Mouse (Mus musculus): Measurements from ENCODE around the gene Zfp160. TPM values are rescaled to one million over a fixed set of nuclear protein-coding genes. Genes with fewer than 3 reads are reported as not detected.
"Not testable (repeated sequence)": the region's sequence is repeated elsewhere in the genome, so short reads cannot be mapped to it uniquely, and the experiment has no call there.

The Zfp160 gene
- polyA plus RNA-seq, 1 experiment, result 19.4 TPM

DNA sequence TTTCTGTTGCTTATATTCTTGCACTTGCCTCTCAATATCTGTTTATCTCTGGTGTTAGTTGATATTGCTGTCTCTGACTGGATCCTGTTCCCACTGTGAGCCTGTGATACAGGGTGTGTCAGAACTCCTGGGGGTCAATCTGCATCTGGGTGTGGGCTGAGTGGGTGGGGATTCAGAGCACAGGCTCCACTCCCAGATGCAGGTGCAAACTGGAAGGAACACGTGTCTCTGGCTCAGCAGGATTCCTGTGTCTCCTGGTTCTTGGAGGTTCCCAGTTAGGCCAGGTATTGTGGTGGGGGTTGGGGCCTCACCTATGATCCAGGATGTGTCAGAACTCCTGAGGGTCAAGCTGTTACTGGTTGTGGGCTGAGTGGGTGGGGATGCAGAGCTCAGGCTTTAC lies 56.8 kb downstream of the Zfp160 start:
- TF ChIP-seq CTCF (IDR thresholded peaks at IDR 0.05; ENCODE audit: low read depth, low read length) (no peak), POLR2A (IDR thresholded peaks at IDR 0.05; ENCODE audit: insufficient read depth, low read length) (no peak), EP300 (IDR thresholded peaks at IDR 0.05; ENCODE audit: insufficient read depth, low read depth, low read length) (peak; percentile 97)
- no peak overlapping the region for H3K27ac ChIP-seq (ENCODE audit: insufficient read depth, low read length)
- no peaks in the 10 kb centered on the region for H3K27me3 ChIP-seq (ENCODE audit: control insufficient read depth, insufficient read depth, low read length, poor library complexity, severe bottlenecking)

DNA sequence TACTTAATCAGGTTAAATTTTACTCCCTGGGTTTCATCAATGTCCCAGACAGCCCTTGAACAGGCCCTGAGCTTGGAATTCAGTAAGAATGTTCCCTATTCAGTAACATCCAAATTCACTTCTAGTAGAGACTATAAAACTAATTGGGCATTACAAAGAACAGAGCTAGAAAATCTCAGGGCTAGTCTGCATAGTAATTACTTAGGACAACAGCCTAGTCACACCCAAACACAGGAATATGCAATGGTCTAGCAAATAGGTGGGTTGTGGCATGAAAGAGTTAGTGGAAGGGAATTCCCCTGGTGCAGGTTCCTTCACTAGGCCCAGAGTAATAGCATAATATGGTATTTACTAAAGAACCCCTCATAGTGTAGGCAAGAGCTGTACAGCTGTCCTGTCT lies 58.3 kb downstream of the Zfp160 start:
- Histone ChIP-seq H3K27me3 (ENCODE audit: control insufficient read depth, insufficient read depth, low read length, poor library complexity, severe bottlenecking) (no peaks in the 10 kb centered on the region), H3K9me3 (replicated peaks; ENCODE audit: control insufficient read depth, insufficient read depth, low read length, poor library complexity, severe bottlenecking) (no peaks in the 10 kb centered on the region), H3K27ac (ENCODE audit: insufficient read depth, low read length) (no peak overlapping the region), H3K4me3 (ENCODE audit: low read depth, low read length) (no peak overlapping the region), H3K9ac (ENCODE audit: low read depth, poor library complexity, severe bottlenecking) (no peak overlapping the region), H3K36me3 (ENCODE audit: control insufficient read depth, insufficient read depth, low read length, poor library complexity, severe bottlenecking) (no peaks in the 10 kb centered on the region), H3K4me1 (ENCODE audit: control insufficient read depth, insufficient read depth, low read length) (peaks cover 2% of the 10 kb centered on the region)
- TF ChIP-seq CTCF (IDR thresholded peaks at IDR 0.05; ENCODE audit: low read depth, low read length) (no peak), POLR2A (IDR thresholded peaks at IDR 0.05; ENCODE audit: insufficient read depth, low read length) (no peak), EP300 (IDR thresholded peaks at IDR 0.05; ENCODE audit: insufficient read depth, low read depth, low read length) (no peak)

More for the DNA sequence above, 56.8 kb downstream of the Zfp160 start:
- Histone ChIP-seq H3K36me3 (ENCODE audit: control insufficient read depth, insufficient read depth, low read length, poor library complexity, severe bottlenecking) (no peaks in the 10 kb centered on the region), H3K4me3 (ENCODE audit: low read depth, low read length) (no peak overlapping the region), H3K9me3 (replicated peaks; ENCODE audit: control insufficient read depth, insufficient read depth, low read length, poor library complexity, severe bottlenecking) (no peaks in the 10 kb centered on the region), H3K4me1 (ENCODE audit: control insufficient read depth, insufficient read depth, low read length) (peaks cover 2% of the 10 kb centered on the region), H3K9ac (ENCODE audit: low read depth, poor library complexity, severe bottlenecking) (no peak overlapping the region)

DNA sequence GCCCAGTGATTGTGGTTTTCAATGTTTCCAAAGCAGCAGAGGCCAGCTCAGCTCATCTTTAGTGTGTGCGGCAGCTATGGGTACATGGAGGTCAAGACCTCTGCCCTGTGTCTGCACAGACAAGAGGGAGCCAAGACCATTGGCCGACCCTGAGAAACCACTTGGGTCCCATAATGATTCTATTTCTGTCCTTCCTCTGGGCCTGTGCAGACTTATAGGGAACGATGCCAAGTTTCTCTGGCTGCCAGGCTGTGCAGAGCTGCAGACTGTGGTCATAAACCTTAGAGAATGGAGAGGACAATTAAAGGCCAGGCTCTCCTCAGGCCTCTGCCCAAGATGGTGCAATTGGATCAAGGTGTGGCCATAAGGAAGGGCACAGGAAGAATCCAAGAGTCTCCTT lies 60.7 kb downstream of the Zfp160 start:
- H3K9ac ChIP-seq (ENCODE audit: low read depth, poor library complexity, severe bottlenecking); H3K27ac ChIP-seq (ENCODE audit: insufficient read depth, low read length); H3K4me3 ChIP-seq (ENCODE audit: low read depth, low read length); H3K4me1 ChIP-seq (ENCODE audit: control insufficient read depth, insufficient read depth, low read length); H3K27me3 ChIP-seq (ENCODE audit: control insufficient read depth, insufficient read depth, low read length, poor library complexity, severe bottlenecking); H3K36me3 ChIP-seq (ENCODE audit: control insufficient read depth, insufficient read depth, low read length, poor library complexity, severe bottlenecking); H3K9me3 ChIP-seq (replicated peaks; ENCODE audit: control insufficient read depth, insufficient read depth, low read length, poor library complexity, severe bottlenecking): not testable (repeated sequence)

DNA sequence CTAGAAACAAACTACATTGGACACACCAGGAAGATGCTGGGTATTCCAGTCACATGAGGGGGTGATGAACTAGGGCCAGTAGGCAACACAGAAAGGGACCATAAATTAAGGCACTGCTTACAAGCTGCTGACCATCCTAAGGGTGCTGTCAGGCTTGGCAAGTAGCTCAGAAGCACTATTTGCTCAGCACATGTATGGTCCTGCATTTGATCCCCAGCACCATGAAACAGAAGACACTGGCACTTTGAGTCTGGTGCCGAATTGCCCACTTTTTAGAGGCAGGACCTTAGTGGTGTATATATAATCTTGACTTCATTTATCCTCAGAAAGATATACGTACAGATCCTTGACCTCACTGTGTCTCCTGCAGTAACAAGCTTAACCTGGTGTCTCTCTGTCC lies 62.3 kb downstream of the Zfp160 start:
- not testable (repeated sequence) for H3K4me3 ChIP-seq (ENCODE audit: low read depth, low read length); H3K27me3 ChIP-seq (ENCODE audit: control insufficient read depth, insufficient read depth, low read length, poor library complexity, severe bottlenecking); H3K36me3 ChIP-seq (ENCODE audit: control insufficient read depth, insufficient read depth, low read length, poor library complexity, severe bottlenecking); H3K27ac ChIP-seq (ENCODE audit: insufficient read depth, low read length); H3K9ac ChIP-seq (ENCODE audit: low read depth, poor library complexity, severe bottlenecking); H3K4me1 ChIP-seq (ENCODE audit: control insufficient read depth, insufficient read depth, low read length); H3K9me3 ChIP-seq (replicated peaks; ENCODE audit: control insufficient read depth, insufficient read depth, low read length, poor library complexity, severe bottlenecking)

Other genes starting within 250 kb of the Zfp160 start
- gene Vmn1r228, start 222.7 kb upstream of the Zfp160 start, polyA plus RNA-seq (2011; ENCODE audit: insufficient read depth, insufficient read length, low read depth, missing spikeins), result not detected in 2 replicates
- gene Vmn1r229, start 197.3 kb upstream of the Zfp160 start, polyA plus RNA-seq (2011; ENCODE audit: insufficient read depth, insufficient read length, low read depth, missing spikeins), result 0.08 TPM in 1 of 2 replicates, not detected in the other
- gene Vmn1r230, start 168.5 kb upstream of the Zfp160 start, polyA plus RNA-seq (2011; ENCODE audit: insufficient read depth, insufficient read length, low read depth, missing spikeins), result not detected in 2 replicates
- gene Vmn1r231, start 103.8 kb upstream of the Zfp160 start, polyA plus RNA-seq (2011; ENCODE audit: insufficient read depth, insufficient read length, low read depth, missing spikeins), result not detected in 2 replicates
- gene Vmn1r232, start 89.2 kb upstream of the Zfp160 start, polyA plus RNA-seq (2011; ENCODE audit: insufficient read depth, insufficient read length, low read depth, missing spikeins), result not detected in 2 replicates
- 253 and 280 TPM in 2 replicates for gene Ppp2r1a, start 63.6 kb upstream of the Zfp160 start, polyA plus RNA-seq (2011; ENCODE audit: insufficient read depth, insufficient read length, low read depth, missing spikeins)
- not detected in 2 replicates for gene Vmn1r233, start 12.4 kb upstream of the Zfp160 start, polyA plus RNA-seq (2011; ENCODE audit: insufficient read depth, insufficient read length, low read depth, missing spikeins)
- gene Vmn1r234, start 217.2 kb downstream of the Zfp160 start, polyA plus RNA-seq (2011; ENCODE audit: insufficient read depth, insufficient read length, low read depth, missing spikeins), result not detected in 2 replicates
- not detected in 2 replicates for gene Vmn1r235, start 247.5 kb downstream of the Zfp160 start, polyA plus RNA-seq (2011; ENCODE audit: insufficient read depth, insufficient read length, low read depth, missing spikeins)

Data from ES-Bruce4 (cell line).